Mouse (Mus musculus): ENCODE data around the gene Asb18. TPM values are rescaled to one million over a fixed set of nuclear protein-coding genes. Genes with fewer than 3 reads are reported as not detected.

Asb18 gene
- polyA plus RNA-seq, 1 experiment from 2014 or later, result not detected

- Histone ChIP-seq H3K4me2 (no peak overlapping the region), H3K27ac (no peak overlapping the region), H3K9ac (no peak overlapping the region), H3K4me1 (peaks cover 5% of the 10 kb centered on the region), H3K4me3 (replicated peaks) (no peak overlapping the region), H3K27me3 (replicated peaks) (peaks cover 56% of the 10 kb centered on the region), H3K36me3 (no peaks in the 10 kb centered on the region), H3K9me3 (no peaks in the 10 kb centered on the region)
- ATAC-seq (ENCODE audit: insufficient read depth, low FRiP score, low read depth), result no peak
- WGBS, result 25% methylated on average over 18 of the region's 18 CpGs
Measured at GRCm38 (mm10) chr1:89918111-89918510, 96.4 kb downstream of the Asb18 start.

DNA sequence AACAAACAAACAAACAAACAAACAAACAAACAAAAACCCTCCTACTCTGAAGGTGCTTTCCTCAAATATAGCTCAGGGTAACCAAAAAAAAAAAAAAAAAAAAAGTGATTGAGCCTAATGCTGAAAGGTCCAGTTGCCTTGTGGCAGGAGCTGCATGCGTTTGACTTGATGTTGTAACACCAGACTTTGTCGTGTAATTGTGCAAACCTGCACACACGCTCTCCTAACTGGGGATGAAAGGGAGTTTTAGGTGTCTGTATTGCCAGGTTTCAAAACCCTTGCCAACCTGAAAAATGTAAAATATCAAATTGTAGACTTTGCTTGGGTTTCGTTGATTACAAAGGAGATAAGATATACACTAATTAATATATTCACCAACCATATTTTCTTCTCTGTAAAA lies 100.9 kb downstream of the Asb18 start:
- Histone ChIP-seq H3K4me3 (replicated peaks) (no peak overlapping the region), H3K9ac (no peak overlapping the region), H3K4me1 (no peaks in the 10 kb centered on the region), H3K9me3 (no peaks in the 10 kb centered on the region), H3K27ac (no peak overlapping the region), H3K4me2 (no peak overlapping the region), H3K36me3 (no peaks in the 10 kb centered on the region), H3K27me3 (replicated peaks) (peaks cover 12% of the 10 kb centered on the region; the same call in 1 of the 2 replicates)
- no peak for ATAC-seq (ENCODE audit: insufficient read depth, low FRiP score, low read depth)
- 78% methylated on average over 4 of the region's 4 CpGs for WGBS

DNA sequence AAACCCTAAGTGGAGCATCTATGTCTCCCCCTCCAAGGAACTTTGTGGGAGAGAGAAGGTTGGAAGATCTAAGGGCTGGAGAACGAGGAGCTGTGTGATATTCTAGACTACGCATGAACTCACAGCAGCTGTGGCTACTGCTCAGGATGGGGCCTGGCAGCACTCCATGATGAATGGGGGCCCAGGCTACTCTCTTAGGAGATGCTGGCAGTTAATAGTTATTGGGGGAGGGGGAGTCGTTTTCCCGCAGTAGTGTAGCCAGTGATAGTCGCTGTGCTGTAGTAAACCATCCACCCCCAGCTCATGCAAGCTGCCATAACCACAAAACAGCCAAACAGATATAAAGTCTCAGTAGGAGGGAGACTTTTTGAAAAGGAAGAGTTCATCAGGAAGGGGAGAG lies 102.1 kb downstream of the Asb18 start:
- WGBS, result 34% methylated on average over 5 of the region's 5 CpGs
- 0 out of 2 replicates have a peak, but pooled peaks cover 5% of the 10 kb centered on the region for H3K27me3 ChIP-seq (replicated peaks)
- H3K4me3 ChIP-seq (replicated peaks), result no peak overlapping the region
- no peaks in the 10 kb centered on the region for H3K9me3 ChIP-seq
- no peaks in the 10 kb centered on the region for H3K36me3 ChIP-seq
- H3K9ac ChIP-seq, result no peak overlapping the region
- no peak for ATAC-seq (ENCODE audit: insufficient read depth, low FRiP score, low read depth)
- no peak overlapping the region for H3K4me2 ChIP-seq
- no peaks in the 10 kb centered on the region for H3K4me1 ChIP-seq
- H3K27ac ChIP-seq, result no peak overlapping the region

GRCm38 (mm10) chr1:89909796-89910195 lies 104.7 kb downstream of the Asb18 start:
- H3K4me2 ChIP-seq, result no peak overlapping the region
- H3K36me3 ChIP-seq, result no peaks in the 10 kb centered on the region
- no peak overlapping the region for H3K27ac ChIP-seq
- no peak overlapping the region for H3K9ac ChIP-seq
- no peak overlapping the region for H3K4me3 ChIP-seq (replicated peaks)
- no peaks in the 10 kb centered on the region for H3K27me3 ChIP-seq (replicated peaks)
- no peaks in the 10 kb centered on the region for H3K4me1 ChIP-seq
- no peak for ATAC-seq (ENCODE audit: insufficient read depth, low FRiP score, low read depth)
- no peaks in the 10 kb centered on the region for H3K9me3 ChIP-seq
- 82% methylated on average over 8 of the region's 8 CpGs for WGBS

DNA sequence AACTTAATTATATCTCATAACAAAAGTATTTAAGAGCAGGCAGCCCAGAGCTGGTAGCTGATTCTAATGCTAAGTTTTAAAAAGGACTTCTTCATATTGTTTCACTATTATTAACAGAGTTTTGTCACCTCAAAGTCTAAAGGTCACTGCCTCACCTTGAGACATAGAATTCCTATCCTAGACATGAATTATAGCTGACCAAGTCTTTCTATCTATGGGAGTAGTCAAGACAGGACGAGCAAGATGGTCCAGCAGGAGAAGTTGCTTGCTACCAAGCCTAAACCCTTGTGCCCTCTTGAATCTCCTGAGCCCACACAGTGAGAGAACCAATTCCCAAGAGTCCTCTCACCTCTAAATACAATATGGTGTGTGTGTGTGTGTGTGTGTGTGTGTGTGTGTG lies 111.8 kb downstream of the Asb18 start:
- WGBS, result 68% methylated on average over 1 of the region's 1 CpGs
- no peaks in the 10 kb centered on the region for H3K36me3 ChIP-seq
- no peak overlapping the region for H3K9ac ChIP-seq
- no peak overlapping the region for H3K4me2 ChIP-seq
- no peak overlapping the region for H3K4me3 ChIP-seq (replicated peaks)
- no peak overlapping the region for H3K27ac ChIP-seq
- no peaks in the 10 kb centered on the region for H3K9me3 ChIP-seq
- H3K27me3 ChIP-seq (replicated peaks), result no peaks in the 10 kb centered on the region
- no peak for ATAC-seq (ENCODE audit: insufficient read depth, low FRiP score, low read depth)
- no peaks in the 10 kb centered on the region for H3K4me1 ChIP-seq

GRCm38 (mm10) chr1:89902236-89902635 lies 112.2 kb downstream of the Asb18 start:
- 88% methylated on average over 2 of the region's 2 CpGs for WGBS
- no peak overlapping the region for H3K4me2 ChIP-seq
- no peaks in the 10 kb centered on the region for H3K36me3 ChIP-seq
- H3K4me1 ChIP-seq, result no peaks in the 10 kb centered on the region
- no peak overlapping the region for H3K9ac ChIP-seq
- no peaks in the 10 kb centered on the region for H3K27me3 ChIP-seq (replicated peaks)
- no peak overlapping the region for H3K4me3 ChIP-seq (replicated peaks)
- no peaks in the 10 kb centered on the region for H3K9me3 ChIP-seq
- H3K27ac ChIP-seq, result no peak overlapping the region
- ATAC-seq (ENCODE audit: insufficient read depth, low FRiP score, low read depth), result no peak

GRCm38 (mm10) chr1:89901381-89901780 lies 113.1 kb downstream of the Asb18 start:
- Histone ChIP-seq H3K27me3 (replicated peaks) (no peaks in the 10 kb centered on the region), H3K9me3 (no peaks in the 10 kb centered on the region), H3K4me1 (no peaks in the 10 kb centered on the region), H3K27ac (no peak overlapping the region), H3K4me3 (replicated peaks) (no peak overlapping the region), H3K36me3 (no peaks in the 10 kb centered on the region), H3K4me2 (no peak overlapping the region), H3K9ac (no peak overlapping the region)
- WGBS, result 79% methylated on average over 4 of the region's 4 CpGs
- no peak for ATAC-seq (ENCODE audit: insufficient read depth, low FRiP score, low read depth)

Other genes starting within 250 kb of the Asb18 start
- gene Gbx2, start 83.5 kb downstream of the Asb18 start, polyA plus RNA-seq (2015; fragmentation: Nextera tagmentation; extraction: Ambion mirVana), result 0.28 and 0.31 TPM in 2 replicates
- 0.14 TPM in 1 of 2 replicates, not detected in the other for gene Iqca, start 138.7 kb upstream of the Asb18 start, polyA plus RNA-seq (2015; fragmentation: Nextera tagmentation; extraction: Ambion mirVana)
- gene Ackr3, start 189.3 kb upstream of the Asb18 start, polyA plus RNA-seq (2015; fragmentation: Nextera tagmentation; extraction: Ambion mirVana), result 18.2 and 22.6 TPM in 2 replicates

All from stomach, embryonic 15.5 days (tissue).